Mouse (Mus musculus): ENCODE measurements around the gene Ctnnbl1. TPM values are rescaled to one million over a fixed set of nuclear protein-coding genes. Genes with fewer than 3 reads are reported as not detected.

The Ctnnbl1 gene
- polyA plus RNA-seq, 3 experiments from 2014 or later = 45.7 to 73.0 (median 53.6) TPM

GRCm38 (mm10) chr2:157823456-157823855 lies 86.3 kb downstream of the Ctnnbl1 start:
- no peak for ATAC-seq

- no peak for ATAC-seq
These were observed 87.0 kb downstream of the Ctnnbl1 start for GRCm38 (mm10) chr2:157824249-157824648.

- no peak for ATAC-seq
These were observed 92.9 kb downstream of the Ctnnbl1 start for GRCm38 (mm10) chr2:157830101-157830500.

- ATAC-seq = no peak
These were observed 93.6 kb downstream of the Ctnnbl1 start for GRCm38 (mm10) chr2:157830620-157831354.

GRCm38 (mm10) chr2:157837050-157837449 lies 99.8 kb downstream of the Ctnnbl1 start:
- ATAC-seq = no peak

- ATAC-seq = no peak
These were observed 101.2 kb downstream of the Ctnnbl1 start for GRCm38 (mm10) chr2:157838206-157838923.

- ATAC-seq = no peak
These were observed 103.5 kb downstream of the Ctnnbl1 start for GRCm38 (mm10) chr2:157840641-157841078.

GRCm38 (mm10) chr2:157841121-157841520 lies 103.9 kb downstream of the Ctnnbl1 start:
- ATAC-seq = no peak

- ATAC-seq = no peak
These were observed 107.5 kb downstream of the Ctnnbl1 start for GRCm38 (mm10) chr2:157844746-157845145.

- no peak for ATAC-seq
These were observed 108.6 kb downstream of the Ctnnbl1 start for GRCm38 (mm10) chr2:157845831-157846230.

GRCm38 (mm10) chr2:157853135-157853534 lies 115.9 kb downstream of the Ctnnbl1 start:
- ATAC-seq = no peak

GRCm38 (mm10) chr2:157855814-157856213 lies 118.6 kb downstream of the Ctnnbl1 start:
- ATAC-seq = no peak

- ATAC-seq = no peak
These were observed 120.3 kb downstream of the Ctnnbl1 start for GRCm38 (mm10) chr2:157857496-157857895.

- no peak for ATAC-seq
These were observed 121.1 kb downstream of the Ctnnbl1 start for GRCm38 (mm10) chr2:157858317-157858716.

- ATAC-seq = no peak
These were observed 122.0 kb downstream of the Ctnnbl1 start for GRCm38 (mm10) chr2:157859046-157859701.

GRCm38 (mm10) chr2:157861273-157861944 lies 124.2 kb downstream of the Ctnnbl1 start:
- ATAC-seq = no peak

- no peak for ATAC-seq
These were observed 125.1 kb downstream of the Ctnnbl1 start for GRCm38 (mm10) chr2:157862306-157862705.

- ATAC-seq = no peak
These were observed 129.9 kb downstream of the Ctnnbl1 start for GRCm38 (mm10) chr2:157867126-157867525.

- no peak for ATAC-seq
These were observed 133.0 kb downstream of the Ctnnbl1 start for GRCm38 (mm10) chr2:157870247-157870646.

- ATAC-seq = no peak
These were observed 136.0 kb downstream of the Ctnnbl1 start for GRCm38 (mm10) chr2:157873223-157873622.

- no peak for ATAC-seq
These were observed 136.5 kb downstream of the Ctnnbl1 start for GRCm38 (mm10) chr2:157873691-157874090.

GRCm38 (mm10) chr2:157875111-157875510 lies 137.9 kb downstream of the Ctnnbl1 start:
- no peak for ATAC-seq

GRCm38 (mm10) chr2:157877394-157877793 lies 140.2 kb downstream of the Ctnnbl1 start:
- ATAC-seq = no peak
